Mouse (Mus musculus): ENCODE measurements around the gene Rnase2b. TPM values are rescaled to one million over a fixed set of nuclear protein-coding genes. Genes with fewer than 3 reads are reported as not detected.

Gene Rnase2b
- polyA plus RNA-seq, 1 experiment from 2014 or later, result not detected

DNA sequence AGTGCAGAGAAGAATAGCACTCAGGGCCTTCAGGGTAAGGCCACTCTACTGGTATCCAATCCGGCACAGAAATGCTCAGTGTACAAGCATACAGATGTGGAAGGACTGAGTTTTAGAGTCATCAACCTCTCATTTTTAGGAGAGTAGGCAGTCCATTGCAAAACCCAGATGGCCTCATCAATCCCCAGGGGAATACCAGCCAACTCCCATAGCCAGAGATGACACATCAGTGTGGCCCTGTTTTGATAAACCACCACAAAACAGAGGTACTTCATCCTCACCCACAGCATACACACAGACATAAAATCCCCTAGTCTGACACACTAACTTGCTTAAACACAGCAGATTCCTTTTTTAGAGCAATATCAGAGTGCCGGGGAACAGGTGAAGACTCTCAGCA, 38.4 kb downstream of the Rnase2b start:
- no peak overlapping the region for H3K27ac ChIP-seq
- H3K4me1 ChIP-seq, result no peaks in the 10 kb centered on the region
- H3K4me3 ChIP-seq (replicated peaks), result no peak overlapping the region
- H3K9ac ChIP-seq, result no peak overlapping the region
- WGBS, result 87% methylated on average over 2 of the region's 2 CpGs
- ATAC-seq (ENCODE audit: insufficient read depth, low FRiP score, low read depth), result no peak
- no peaks in the 10 kb centered on the region for H3K9me3 ChIP-seq
- no peaks in the 10 kb centered on the region for H3K27me3 ChIP-seq (replicated peaks)
- H3K4me2 ChIP-seq, result no peak overlapping the region
- no peaks in the 10 kb centered on the region for H3K36me3 ChIP-seq

- ATAC-seq (ENCODE audit: insufficient read depth, low FRiP score, low read depth), result no peak
- Histone ChIP-seq H3K9me3 (no peaks in the 10 kb centered on the region), H3K27me3 (replicated peaks) (no peaks in the 10 kb centered on the region), H3K4me2 (no peak within 1 kb of the TSS), H3K4me3 (replicated peaks) (no peak within 1 kb of the TSS), H3K9ac (no peak within 1 kb of the TSS), H3K4me1 (no peaks in the 10 kb centered on the region), H3K27ac (no peak within 1 kb of the TSS), H3K36me3 (no peaks in the 10 kb centered on the region)
- 81% methylated on average over 2 of the region's 2 CpGs for WGBS
These were observed 41.1 kb downstream of the Rnase2b start, which contains the start of gene Ear14 for GRCm38 (mm10) chr14:51203115-51203514. Ear14 (plus strand) TSS chr14:51203391.

Other genes starting within 250 kb of the Rnase2b start
- 132 and 145 TPM in 2 replicates for gene Osgep, start 237.4 kb upstream of the Rnase2b start, polyA plus RNA-seq (2015; fragmentation: Nextera tagmentation; extraction: Ambion mirVana)
- gene Apex1, start 237.3 kb upstream of the Rnase2b start, polyA plus RNA-seq (2015; fragmentation: Nextera tagmentation; extraction: Ambion mirVana), result 179 and 204 TPM in 2 replicates
- 50.9 and 51.8 TPM in 2 replicates for gene Pip4p1, start 231.4 kb upstream of the Rnase2b start, polyA plus RNA-seq (2015; fragmentation: Nextera tagmentation; extraction: Ambion mirVana)
- 73.9 and 75.7 TPM in 2 replicates for gene Pnp, start 231.2 kb upstream of the Rnase2b start, polyA plus RNA-seq (2015; fragmentation: Nextera tagmentation; extraction: Ambion mirVana)
- not detected in 2 replicates for gene Gm49342, start 217.7 kb upstream of the Rnase2b start, polyA plus RNA-seq (2015; fragmentation: Nextera tagmentation; extraction: Ambion mirVana)
- 1.4 and 1.7 TPM in 2 replicates for gene Pnp2, start 206.3 kb upstream of the Rnase2b start, polyA plus RNA-seq (2015; fragmentation: Nextera tagmentation; extraction: Ambion mirVana)
- 0.28 TPM in 1 of 2 replicates, not detected in the other for gene Rnase10, start 154.5 kb upstream of the Rnase2b start, polyA plus RNA-seq (2015; fragmentation: Nextera tagmentation; extraction: Ambion mirVana)
- not detected in 2 replicates for gene Rnase9, start 120.4 kb upstream of the Rnase2b start, polyA plus RNA-seq (2015; fragmentation: Nextera tagmentation; extraction: Ambion mirVana)
- not detected in 2 replicates for gene Rnase11, start 112.1 kb upstream of the Rnase2b start, polyA plus RNA-seq (2015; fragmentation: Nextera tagmentation; extraction: Ambion mirVana)
- gene Rnase12, start 104.6 kb upstream of the Rnase2b start, polyA plus RNA-seq (2015; fragmentation: Nextera tagmentation; extraction: Ambion mirVana), result 0.44 and 0.83 TPM in 2 replicates
- gene Olfr750, start 87.8 kb upstream of the Rnase2b start, polyA plus RNA-seq (2015; fragmentation: Nextera tagmentation; extraction: Ambion mirVana), result not detected in 2 replicates
- 152 and 176 TPM in 2 replicates for gene Rnase4, start 71.2 kb upstream of the Rnase2b start, polyA plus RNA-seq (2015; fragmentation: Nextera tagmentation; extraction: Ambion mirVana)
- 44.8 and 50.6 TPM in 2 replicates for gene Ang, start 71.1 kb upstream of the Rnase2b start, polyA plus RNA-seq (2015; fragmentation: Nextera tagmentation; extraction: Ambion mirVana)
- gene Eddm3b, start 47.8 kb upstream of the Rnase2b start, polyA plus RNA-seq (2015; fragmentation: Nextera tagmentation; extraction: Ambion mirVana), result not detected in 2 replicates
- gene Rnase6, start 38.4 kb upstream of the Rnase2b start, polyA plus RNA-seq (2015; fragmentation: Nextera tagmentation; extraction: Ambion mirVana), result 2.8 and 3.1 TPM in 2 replicates
- 57.6 and 62.8 TPM in 2 replicates for gene Rnase1, start 15.5 kb upstream of the Rnase2b start, polyA plus RNA-seq (2015; fragmentation: Nextera tagmentation; extraction: Ambion mirVana)
- not detected in 2 replicates for gene Ang2, start 36.9 kb downstream of the Rnase2b start, polyA plus RNA-seq (2015; fragmentation: Nextera tagmentation; extraction: Ambion mirVana)
- gene Ear14, start 41.1 kb downstream of the Rnase2b start, polyA plus RNA-seq (2015; fragmentation: Nextera tagmentation; extraction: Ambion mirVana), result not detected in 2 replicates
- gene Rnase2a, start 93.9 kb downstream of the Rnase2b start, polyA plus RNA-seq (2015; fragmentation: Nextera tagmentation; extraction: Ambion mirVana), result not detected in 2 replicates
- not detected in 2 replicates for gene Gm7247, start 199.5 kb downstream of the Rnase2b start, polyA plus RNA-seq (2015; fragmentation: Nextera tagmentation; extraction: Ambion mirVana)
- gene Vmn2r88, start 248.6 kb downstream of the Rnase2b start, polyA plus RNA-seq (2015; fragmentation: Nextera tagmentation; extraction: Ambion mirVana), result not detected in 2 replicates

Measured in stomach, embryonic 15.5 days (tissue).